Mouse (Mus musculus): Measurements from ENCODE around the gene Osbpl8.

- no peak for TF ChIP-seq POLR2A (IDR thresholded peaks at IDR 0.05; ENCODE audit: borderline replicate concordance, insufficient read depth, low read length)
- TF ChIP-seq CTCF (IDR thresholded peaks at IDR 0.05; ENCODE audit: borderline replicate concordance, insufficient read depth, low read depth, low read length): no peak
Observed at GRCm38 (mm10) chr10:111343555-111343954, 179.0 kb downstream of the Osbpl8 start.

Data from cerebellum, adult 2 months (tissue).